Mouse (Mus musculus): ENCODE data around the gene Rab2b. TPM values are rescaled to one million over a fixed set of nuclear protein-coding genes. Genes with fewer than 3 reads are reported as not detected.
"Not testable (repeated sequence)": the region's sequence is repeated elsewhere in the genome, so short reads cannot be mapped to it uniquely, and the experiment has no call there.

Rab2b gene
- total and polyA plus RNA-seq, 3 experiments, result 3.0 to 5.9 TPM; not detected in 1

DNA sequence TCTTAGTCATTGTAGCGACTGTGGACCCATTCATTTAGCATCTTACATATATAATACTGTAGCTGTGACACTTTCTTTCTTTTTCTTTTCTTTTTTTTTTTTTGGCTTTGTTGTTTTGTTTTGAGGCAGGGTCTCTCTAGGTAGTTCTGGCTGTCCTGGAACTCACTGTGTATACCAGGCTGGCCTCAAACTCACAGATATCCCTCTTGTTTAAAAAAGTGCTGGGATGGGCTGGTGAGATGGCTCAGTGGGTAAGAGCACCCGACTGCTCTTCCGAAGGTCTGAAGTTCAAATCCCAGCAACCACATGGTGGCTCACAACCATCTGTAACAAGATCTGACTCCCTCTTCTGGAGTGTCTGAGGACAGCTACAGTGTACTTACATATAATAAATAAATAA lies 24.2 kb upstream of the Rab2b start:
- H3K9me3 ChIP-seq (replicated peaks; ENCODE audit: insufficient read depth, low read length); DNase-seq (ENCODE audit: low read depth, low spot score); H3K9ac ChIP-seq (ENCODE audit: control insufficient read depth, low read depth, low read length, poor library complexity, severe bottlenecking); H3K27me3 ChIP-seq (ENCODE audit: control insufficient read depth in 1 of 2, insufficient read depth in 2 of 2, low read length in 2 of 2); H3K27ac ChIP-seq (ENCODE audit: control insufficient read depth, low read depth, low read length): not testable (repeated sequence)
- peaks cover 10 to 24% of the 10 kb centered on the region in 2 experiments for H3K36me3 ChIP-seq (ENCODE audit: control insufficient read depth in 1 of 2, insufficient read depth in 2 of 2, low read length in 2 of 2)
- peak overlapping the region in 1 of 2 experiments; percentile 95; a peak in 2 of 4 replicates for H3K4me3 ChIP-seq (ENCODE audit: control insufficient read depth in 1 of 2, insufficient read depth in 1 of 2, low read depth in 2 of 2, low read length in 2 of 2)
- H3K79me2 ChIP-seq (ENCODE audit: control insufficient read depth, insufficient read depth, low read length, poor library complexity), result peaks cover 14% of the 10 kb centered on the region
- peaks cover 9 to 13% of the 10 kb centered on the region in 2 experiments for H3K4me1 ChIP-seq (ENCODE audit: control insufficient read depth in 1 of 2, insufficient read depth in 2 of 2, low read length in 2 of 2)
- TF ChIP-seq MXI1 (IDR thresholded peaks at IDR 0.05; ENCODE audit: low read depth, low read length) (peak; percentile 27; the same call in 1 of the 2 replicates), TBP (IDR thresholded peaks at IDR 0.05; ENCODE audit: low read depth, low read length) (peak; percentile 93), ZNF384 (IDR thresholded peaks at IDR 0.05; ENCODE audit: low read depth, low read length) (0 out of 2 replicates have a peak, but pooled peaks have one; percentile 19), CTCF (IDR thresholded peaks at IDR 0.05 in 2 of 3, conservative IDR thresholded peaks at IDR 0.05 in 1 of 3; ENCODE audit: control insufficient read depth in 1 of 3, insufficient read depth in 1 of 3, low read depth in 2 of 3, low read length in 3 of 3, poor library complexity in 1 of 3, severe bottlenecking in 1 of 3) (peak in 1 of 3 experiments; percentile 1; a peak in 1 of 6 replicates)

DNA sequence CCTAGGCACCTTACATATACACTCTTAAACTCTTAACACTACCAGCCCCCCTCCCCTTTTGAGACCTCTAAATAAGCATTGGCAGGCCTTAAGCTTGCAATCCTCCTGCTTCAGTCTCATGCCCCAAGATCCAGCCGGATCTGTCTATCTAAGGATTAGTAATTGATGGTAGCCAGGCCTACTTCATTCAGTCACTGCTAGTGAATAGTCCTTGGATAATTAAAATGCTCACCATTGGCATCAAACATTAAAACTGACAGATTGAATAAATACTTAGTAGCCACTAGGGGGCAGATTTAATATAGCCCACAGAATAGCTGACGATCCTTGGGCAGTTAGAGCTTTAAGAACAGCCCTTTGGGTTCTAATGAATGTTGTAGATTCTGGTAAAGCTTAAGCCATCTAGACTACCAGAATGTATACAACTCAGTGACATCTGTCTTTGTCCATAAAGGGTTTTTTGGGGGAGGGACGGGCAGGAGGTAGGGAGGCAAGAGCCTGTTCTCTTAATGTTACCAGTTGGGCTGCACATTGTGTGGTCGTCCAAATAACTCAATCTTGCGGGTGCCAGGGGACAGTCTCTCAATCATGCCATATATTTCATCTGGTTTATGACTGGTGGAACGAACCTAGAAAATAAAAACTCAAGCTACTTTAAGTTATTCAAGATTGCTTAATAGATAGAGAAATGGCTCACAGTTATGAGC lies 16.4 kb upstream of the Rab2b start:
- no peak overlapping the region for H3K9ac ChIP-seq (ENCODE audit: control insufficient read depth, low read depth, low read length, poor library complexity, severe bottlenecking)
- peak; percentile 61 for DNase-seq (ENCODE audit: low read depth, low spot score)
- no peak for TF ChIP-seq MAX (IDR thresholded peaks at IDR 0.05; ENCODE audit: low read length)
- no peak for TF ChIP-seq KAT2A (conservative IDR thresholded peaks at IDR 0.05; ENCODE audit: low read depth, low read length)
- no peak for TF ChIP-seq CHD2 (IDR thresholded peaks at IDR 0.05; ENCODE audit: low read length)
- TF ChIP-seq E2F4 (IDR thresholded peaks at IDR 0.05; ENCODE audit: borderline replicate concordance, low read depth, low read length), result no peak
- no peak for TF ChIP-seq ELF1 (IDR thresholded peaks at IDR 0.05; ENCODE audit: low read depth, low read length)
- TF ChIP-seq RAD21 (IDR thresholded peaks at IDR 0.05; ENCODE audit: low read depth, low read length), result peak; percentile 23
- no peak for TF ChIP-seq SIN3A (IDR thresholded peaks at IDR 0.05; ENCODE audit: low read length)
- TF ChIP-seq ZC3H11A (IDR thresholded peaks at IDR 0.05; ENCODE audit: low read depth, low read length), result no peak
- TF ChIP-seq CTCF (IDR thresholded peaks at IDR 0.05 in 2 of 3, conservative IDR thresholded peaks at IDR 0.05 in 1 of 3; ENCODE audit: control insufficient read depth in 1 of 3, insufficient read depth in 1 of 3, low read depth in 2 of 3, low read length in 3 of 3, poor library complexity in 1 of 3, severe bottlenecking in 1 of 3), result peak; percentile 9 to 62 (median 54); a peak in 4 of 6 replicates
- TF ChIP-seq MYB (IDR thresholded peaks at IDR 0.05; ENCODE audit: low read depth, low read length), result no peak
- no peak for TF ChIP-seq POLR2AphosphoS2 (IDR thresholded peaks at IDR 0.05; ENCODE audit: low read length)
- no peak for TF ChIP-seq ZMIZ1 (IDR thresholded peaks at IDR 0.05; ENCODE audit: low read depth, low read length)
- TF ChIP-seq GATA1 (IDR thresholded peaks at IDR 0.05; ENCODE audit: low read depth, low read length), result no peak
- no peak for TF ChIP-seq USF1 (IDR thresholded peaks at IDR 0.05; ENCODE audit: low read depth, low read length)
- TF ChIP-seq NELFE (IDR thresholded peaks at IDR 0.05; ENCODE audit: low read depth, low read length), result no peak
- peak; percentile 55 for TF ChIP-seq SMC3 (IDR thresholded peaks at IDR 0.05; ENCODE audit: low read depth, low read length)
- H3K79me2 ChIP-seq (ENCODE audit: control insufficient read depth, insufficient read depth, low read length, poor library complexity), result no peaks in the 10 kb centered on the region; the same call in 1 of the 2 replicates
- no peaks in the 10 kb centered on the region for H3K27me3 ChIP-seq (ENCODE audit: control insufficient read depth in 1 of 2, insufficient read depth in 2 of 2, low read length in 2 of 2)
- H3K4me1 ChIP-seq (ENCODE audit: control insufficient read depth in 1 of 2, insufficient read depth in 2 of 2, low read length in 2 of 2), result no peaks in the 10 kb centered on the region
- H3K27ac ChIP-seq (ENCODE audit: control insufficient read depth, low read depth, low read length), result no peak overlapping the region
- H3K9me3 ChIP-seq (replicated peaks; ENCODE audit: insufficient read depth, low read length), result no peaks in the 10 kb centered on the region
- H3K36me3 ChIP-seq (ENCODE audit: control insufficient read depth in 1 of 2, insufficient read depth in 2 of 2, low read length in 2 of 2), result peaks cover 0 to 23% of the 10 kb centered on the region in 2 experiments; a peak in 2 of 4 replicates
- H3K4me3 ChIP-seq (ENCODE audit: control insufficient read depth in 1 of 2, insufficient read depth in 1 of 2, low read depth in 2 of 2, low read length in 2 of 2), result no peak overlapping the region
